Mouse (Mus musculus) forebrain, embryonic 14.5 days (tissue): ENCODE measurements around the gene Gm10974. TPM values are rescaled to one million over a fixed set of nuclear protein-coding genes. Genes with fewer than 3 reads are reported as not detected.

ENCODE experiments used
- ATAC-seq: fragments of 200-750 bp; cut with Nextera tagmentation; 2 replicates; pipeline ENCODE4 v1.8.0; 2017; ENCODE audit warnings: mild to moderate bottlenecking, moderate library complexity
- DNase-seq: peaks from one replicate; pipeline ENCODE4 v3.0.0-alpha.2; 2015; ENCODE audit warnings: low spot score
- H3K27ac ChIP-seq: fragments of 300-500 bp; sonication (generic); 2 replicates; pipeline ENCODE4 v1.5.1; 2014; ENCODE audit warnings: low read depth, mild to moderate bottlenecking, control low read depth, low read length, moderate library complexity
- H3K27me3 ChIP-seq: fragments of 300-500 bp; sonication (generic); replicated peaks from 2 replicates; pipeline ENCODE4 v1.6.1; 2014; ENCODE audit warnings: low read length, control low read depth, mixed read lengths; ENCODE audit not compliant: control insufficient read depth, insufficient read depth
- H3K36me3 ChIP-seq: fragments of 300-500 bp; sonication (generic); 2 replicates; pipeline ENCODE4 v1.6.1; 2014; ENCODE audit warnings: low read length, control low read depth; ENCODE audit not compliant: control insufficient read depth, insufficient read depth
- H3K4me1 ChIP-seq: fragments of 300-500 bp; sonication (generic); 2 replicates; pipeline ENCODE4 v1.6.1; 2014; ENCODE audit warnings: antibody characterized with exemption, low read length, control low read depth; ENCODE audit not compliant: control insufficient read depth, insufficient read depth
- H3K4me2 ChIP-seq: fragments of 300-500 bp; sonication (generic); 2 replicates; pipeline ENCODE4 v1.6.1; 2014; ENCODE audit warnings: mild to moderate bottlenecking, control low read depth, low read length
- H3K4me3 ChIP-seq: fragments of 300-500 bp; sonication (generic); 2 replicates; pipeline ENCODE4 v1.5.1; 2014; ENCODE audit warnings: low read depth, low read length, control low read depth
- H3K9ac ChIP-seq: fragments of 300-500 bp; sonication (generic); 2 replicates; pipeline ENCODE4 v1.6.1; 2014; ENCODE audit warnings: mild to moderate bottlenecking, low read length, control low read depth, moderate library complexity
- H3K9me3 ChIP-seq: fragments of 300-500 bp; sonication (generic); replicated peaks from 2 replicates; pipeline ENCODE4 v1.6.1; 2016; ENCODE audit warnings: low read length, control low read depth, mixed read lengths; ENCODE audit not compliant: control insufficient read depth
- WGBS: fragments of 180-500 bp; shearing (Covaris S2); extraction: QIAGEN DNeasy Blood & Tissue Kit; methylation state at CpG from one replicate; pipeline ENCODE4 v1.1.7; 2014; 5-methylcytosine and 5-hydroxymethylcytosine counted together
- polyA plus RNA-seq: library from polyadenylated mRNA; unstranded; fragments of >200 nt; fragmentation: Nextera tagmentation; extraction: Ambion mirVana; gene quantifications from 2 replicates; pipeline ENCODE4 v1.2.1, GENCODE M21; 2014

Gm10974 gene
- polyA plus RNA-seq, 1 experiment from 2014 or later = not detected

DNA sequence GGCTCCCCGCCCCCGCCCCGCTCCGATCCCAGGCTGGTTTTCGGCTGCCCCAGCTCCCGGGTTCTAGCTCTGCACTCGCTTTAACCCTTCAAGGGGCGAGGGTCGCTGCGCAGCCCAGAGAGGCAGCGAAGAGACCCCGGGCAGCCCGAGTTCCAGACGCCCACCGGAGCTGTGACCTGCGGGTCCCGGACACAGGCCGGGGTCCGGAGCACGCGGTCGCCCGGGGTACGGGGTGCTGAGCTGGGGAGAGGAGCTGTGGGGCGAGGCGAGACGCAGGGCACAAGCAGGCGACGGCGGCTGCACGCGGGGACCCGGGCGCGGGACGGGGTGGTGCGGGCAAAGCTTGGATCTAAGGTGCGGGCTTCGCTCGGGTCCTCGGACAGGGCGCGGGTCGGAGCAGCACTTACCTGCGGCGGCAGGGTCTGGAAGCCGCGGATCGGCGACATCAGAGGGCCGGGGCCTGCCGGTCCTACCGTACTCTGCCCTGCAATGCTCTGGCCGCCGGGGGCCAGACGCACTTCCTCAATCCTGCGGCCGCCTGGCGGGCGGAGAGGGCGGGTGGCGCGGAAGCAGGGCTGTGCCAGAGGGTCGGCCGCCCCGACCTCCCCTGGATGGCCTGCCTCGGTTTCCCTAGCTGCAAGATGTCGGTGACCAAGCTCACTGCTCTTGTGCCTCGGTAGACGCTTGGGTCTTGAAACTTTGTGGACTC, 22.3 kb downstream of the Gm10974 start, which contains the start of gene Lrrk1:
Lrrk1 (minus strand) TSS at position 538 of the 709 bp plus-strand sequence.
- Histone ChIP-seq H3K27me3 (peaks cover 7% of the 10 kb centered on the region; the same call in 1 of the 2 replicates), H3K9ac (peak within 1 kb of the TSS; percentile 68), H3K27ac (no peak within 1 kb of the TSS), H3K9me3 (no peaks in the 10 kb centered on the region), H3K4me1 (peaks cover 13% of the 10 kb centered on the region; the same call in 1 of the 2 replicates), H3K36me3 (no peaks in the 10 kb centered on the region), H3K4me2 (peak within 1 kb of the TSS; percentile 96), H3K4me3 (peak within 1 kb of the TSS; percentile 48)
- DNase-seq (peak; percentile 29), ATAC-seq (peak; percentile 69)
- WGBS = under 1% methylated on average over 67 of the region's 70 CpGs

DNA sequence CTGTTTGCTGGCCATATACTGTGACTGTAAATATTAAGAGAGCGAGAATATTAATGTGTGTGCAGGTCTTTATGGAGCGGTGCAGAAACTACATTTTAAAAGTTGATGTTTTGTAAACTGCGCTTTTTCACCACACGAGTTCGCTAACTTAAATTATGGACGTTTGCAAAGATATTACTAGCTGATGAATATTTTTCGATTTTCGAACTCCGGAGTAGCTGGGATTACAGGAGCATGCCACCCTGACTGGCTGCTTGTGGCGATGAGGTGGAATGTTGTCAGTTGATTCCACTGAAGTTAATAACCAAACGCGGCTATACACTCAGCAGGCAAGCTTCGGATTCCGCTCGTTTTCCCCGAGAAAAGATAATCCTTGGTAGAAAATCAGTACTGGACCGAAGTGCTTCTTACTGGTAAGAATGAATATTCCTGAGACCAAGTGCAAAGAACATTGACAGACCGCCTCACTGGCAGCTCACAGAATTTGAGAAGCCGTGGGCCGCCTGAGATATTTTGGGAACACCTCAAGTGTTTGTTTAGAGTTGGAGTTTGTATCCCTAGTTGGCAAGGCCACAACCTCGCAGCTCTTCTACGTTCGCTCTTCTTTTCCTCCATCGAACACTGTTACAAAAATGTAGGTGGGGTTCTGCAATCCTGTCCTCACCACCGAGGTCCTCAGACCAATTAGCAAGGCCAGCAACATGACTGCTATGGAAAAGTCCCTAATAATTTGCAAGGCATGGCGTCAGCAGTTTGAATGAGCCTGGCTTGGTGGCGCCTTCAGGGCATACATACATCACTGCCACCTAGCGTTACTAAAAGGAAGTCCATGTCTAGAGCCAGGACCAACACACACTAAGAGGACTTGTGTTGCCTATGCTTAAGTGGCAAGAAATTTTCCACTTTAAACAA, 23.2 kb downstream of the Gm10974 start:
- 13% methylated on average over 28 of the region's 28 CpGs for WGBS
- peak overlapping the region; percentile 48 for H3K4me3 ChIP-seq
- ATAC-seq = peak; percentile 72

DNA sequence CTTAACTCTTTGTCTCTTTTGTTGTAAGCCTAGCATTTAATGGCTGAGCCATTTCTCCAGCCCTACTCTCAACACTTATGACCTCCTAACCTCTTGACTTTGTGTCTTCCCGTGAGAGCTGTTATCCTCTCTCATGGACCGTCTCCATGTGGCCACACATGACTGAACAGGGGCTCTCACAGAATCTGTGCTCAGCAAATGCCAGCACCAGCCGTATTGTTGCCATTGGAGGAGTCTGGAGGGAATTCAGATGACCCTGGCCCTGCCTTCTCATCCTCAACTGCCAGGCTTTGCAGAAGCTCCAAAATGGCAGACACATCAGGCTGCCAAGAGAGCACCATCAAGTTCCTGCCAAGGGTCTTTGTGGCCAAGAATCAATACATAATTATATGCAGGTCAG, 31.6 kb downstream of the Gm10974 start:
- H3K4me2 ChIP-seq = no peak overlapping the region
- DNase-seq = no peak
- no peaks in the 10 kb centered on the region for H3K27me3 ChIP-seq
- no peaks in the 10 kb centered on the region for H3K4me1 ChIP-seq
- H3K9me3 ChIP-seq = no peaks in the 10 kb centered on the region
- ATAC-seq = no peak
- no peak overlapping the region for H3K4me3 ChIP-seq
- no peak overlapping the region for H3K9ac ChIP-seq
- H3K27ac ChIP-seq = no peak overlapping the region
- no peaks in the 10 kb centered on the region for H3K36me3 ChIP-seq
- 77% methylated on average over 3 of the region's 3 CpGs for WGBS

More for the DNA sequence above, 23.2 kb downstream of the Gm10974 start:
- Histone ChIP-seq H3K27ac (no peak overlapping the region), H3K4me1 (peaks cover 13% of the 10 kb centered on the region; the same call in 1 of the 2 replicates), H3K9me3 (no peaks in the 10 kb centered on the region), H3K4me2 (peak overlapping the region; percentile 96), H3K36me3 (no peaks in the 10 kb centered on the region), H3K27me3 (peaks cover 7% of the 10 kb centered on the region; the same call in 1 of the 2 replicates), H3K9ac (peak overlapping the region; percentile 68)
- DNase-seq = peak; percentile 88

DNA sequence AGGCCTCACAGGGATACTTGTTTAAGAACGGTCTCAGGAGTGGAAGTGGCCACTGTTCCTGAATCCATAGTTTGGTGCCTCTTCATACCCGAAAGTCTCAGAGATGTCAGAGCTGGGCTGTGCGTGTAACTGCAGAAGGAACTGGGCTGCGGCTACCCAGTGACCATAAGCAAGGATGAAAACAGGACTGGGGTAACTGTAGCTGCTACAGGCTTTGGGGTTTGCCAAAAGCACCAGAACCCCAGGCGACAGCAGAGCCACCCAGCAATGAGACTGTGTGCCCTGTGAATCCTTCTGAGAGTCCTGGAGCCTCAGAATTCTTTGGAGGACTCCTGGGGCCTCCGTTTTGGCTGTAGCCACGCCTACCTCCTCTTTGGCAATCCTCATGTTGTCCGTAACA, 35.9 kb downstream of the Gm10974 start:
- no peak overlapping the region for H3K9ac ChIP-seq

DNA sequence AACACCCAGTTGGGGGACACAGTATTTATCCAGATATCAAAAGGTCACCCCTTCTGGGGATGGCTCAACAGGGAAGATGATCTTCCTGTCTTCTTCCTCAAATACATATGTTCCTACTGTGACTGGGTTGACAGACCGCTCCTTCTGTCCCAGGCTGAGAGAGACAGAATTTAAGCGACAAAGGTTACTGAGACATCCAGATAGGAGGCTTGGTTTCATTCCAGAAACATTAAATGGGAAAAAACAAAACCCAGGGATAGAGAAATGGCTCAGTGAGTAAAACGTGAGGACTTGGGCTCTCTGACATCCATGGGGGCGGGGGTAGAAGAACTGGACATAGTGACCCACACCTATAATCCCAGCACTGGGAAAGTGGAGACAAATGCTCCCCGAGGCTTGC, 37.2 kb downstream of the Gm10974 start:
- ATAC-seq (no peak), DNase-seq (no peak)
- Histone ChIP-seq H3K27me3 (no peaks in the 10 kb centered on the region), H3K4me2 (no peak overlapping the region), H3K9ac (no peak overlapping the region), H3K36me3 (no peaks in the 10 kb centered on the region), H3K4me1 (no peaks in the 10 kb centered on the region), H3K27ac (no peak overlapping the region), H3K4me3 (no peak overlapping the region), H3K9me3 (no peaks in the 10 kb centered on the region)
- WGBS = 87% methylated on average over 5 of the region's 5 CpGs

More for the DNA sequence above, 35.9 kb downstream of the Gm10974 start:
- H3K4me1 ChIP-seq = no peaks in the 10 kb centered on the region
- ATAC-seq = no peak
- H3K9me3 ChIP-seq = no peaks in the 10 kb centered on the region
- DNase-seq = no peak
- H3K36me3 ChIP-seq = no peaks in the 10 kb centered on the region
- 39% methylated on average over 8 of the region's 8 CpGs for WGBS
- no peak overlapping the region for H3K4me2 ChIP-seq
- no peak overlapping the region for H3K4me3 ChIP-seq
- no peaks in the 10 kb centered on the region for H3K27me3 ChIP-seq
- no peak overlapping the region for H3K27ac ChIP-seq

DNA sequence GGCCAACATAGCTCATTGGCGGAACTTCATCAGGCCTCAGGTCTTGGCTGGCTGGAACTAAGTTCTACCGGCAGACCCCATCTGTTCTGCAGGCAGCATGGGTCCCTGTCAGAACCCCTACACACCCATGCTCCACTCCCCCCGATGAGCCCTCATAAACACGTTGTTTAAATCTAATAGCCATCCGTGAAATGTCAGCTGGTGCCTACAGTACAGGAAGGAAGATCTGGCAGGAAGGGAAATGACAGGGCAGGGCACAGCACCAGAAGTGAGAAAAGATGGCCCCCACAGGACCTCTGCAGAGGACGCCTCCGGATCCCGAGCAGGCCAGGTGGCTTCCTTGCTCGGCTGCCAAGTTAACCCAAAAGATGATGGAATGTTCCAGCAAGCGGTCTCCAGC, 38.4 kb downstream of the Gm10974 start:
- Histone ChIP-seq H3K9ac (no peak overlapping the region), H3K27ac (no peak overlapping the region), H3K27me3 (no peaks in the 10 kb centered on the region), H3K36me3 (no peaks in the 10 kb centered on the region), H3K9me3 (no peaks in the 10 kb centered on the region), H3K4me2 (no peak overlapping the region), H3K4me3 (no peak overlapping the region), H3K4me1 (no peaks in the 10 kb centered on the region)
- WGBS = 84% methylated on average over 10 of the region's 10 CpGs
- ATAC-seq = no peak
- DNase-seq = no peak

DNA sequence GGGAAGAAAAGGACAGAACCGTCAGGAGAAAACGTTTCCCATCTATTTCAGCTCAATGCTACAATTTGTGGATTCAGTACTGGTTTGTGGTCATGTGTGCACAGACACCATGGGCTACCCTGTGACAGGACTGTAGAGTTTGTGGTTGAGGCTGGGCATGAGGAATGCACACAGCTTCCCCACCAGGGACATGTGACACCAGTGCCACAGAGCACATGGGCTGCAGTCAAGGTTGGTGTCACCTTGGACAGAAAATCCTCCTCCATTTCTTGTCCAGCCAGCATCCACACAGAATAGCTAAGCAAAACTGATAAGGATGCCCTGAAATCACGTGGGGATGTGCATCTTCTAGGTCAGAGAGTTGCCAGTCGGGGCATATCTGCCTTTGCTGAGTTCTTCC, 39.1 kb downstream of the Gm10974 start:
- no peaks in the 10 kb centered on the region for H3K9me3 ChIP-seq
- no peak for ATAC-seq
- H3K27me3 ChIP-seq = no peaks in the 10 kb centered on the region
- no peaks in the 10 kb centered on the region for H3K36me3 ChIP-seq
- no peak overlapping the region for H3K4me2 ChIP-seq
- no peak overlapping the region for H3K9ac ChIP-seq
- H3K27ac ChIP-seq = no peak overlapping the region
- DNase-seq = no peak
- H3K4me1 ChIP-seq = no peaks in the 10 kb centered on the region
- no peak overlapping the region for H3K4me3 ChIP-seq
- 74% methylated on average over 4 of the region's 4 CpGs for WGBS

DNA sequence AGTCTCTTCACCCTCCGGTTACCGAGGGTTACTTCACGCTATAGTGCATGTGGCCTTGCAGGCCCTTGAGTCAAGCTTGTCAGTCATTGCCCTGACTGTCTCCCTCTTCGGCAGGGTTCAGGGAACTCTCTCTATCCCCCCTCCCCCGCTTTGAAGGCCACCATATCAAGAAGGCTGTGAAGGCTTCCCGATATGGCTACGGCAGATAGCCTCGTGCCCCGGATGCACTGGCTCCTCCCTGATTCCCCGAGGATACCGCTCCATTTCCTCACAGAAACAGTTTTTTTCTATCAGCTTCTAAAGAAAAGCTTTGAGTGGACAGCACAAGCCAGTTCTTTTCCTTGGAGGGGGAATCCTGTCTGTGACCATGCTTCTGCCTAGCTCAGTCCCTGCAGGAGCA, 39.8 kb downstream of the Gm10974 start:
- Histone ChIP-seq H3K4me1 (no peaks in the 10 kb centered on the region), H3K4me2 (no peak overlapping the region), H3K9ac (no peak overlapping the region), H3K9me3 (no peaks in the 10 kb centered on the region), H3K27me3 (no peaks in the 10 kb centered on the region), H3K4me3 (no peak overlapping the region), H3K27ac (no peak overlapping the region), H3K36me3 (no peaks in the 10 kb centered on the region)
- ATAC-seq (no peak), DNase-seq (no peak)
- 76% methylated on average over 11 of the region's 11 CpGs for WGBS
